Comparison of ENCODE assay signal across 8 mouse cellular contexts in genomic region chr6:115134501-115135331, GRCm38 (mm10). TPM values are rescaled to one million over a fixed set of nuclear protein-coding genes. Genes with fewer than 3 reads are reported as not detected.
DNase-seq lines count a peak whose midpoint lies in the region; ATAC-seq lines count a peak whose summit lies in the region.

TSS of gene Syn2 (plus strand) at chr6:115134902.

- peak; percentile 98 for ATAC-seq in hindbrain, embryonic 12.5 days (ENCODE audit: low FRiP score)
- ATAC-seq in lung, embryonic 16.5 days (ENCODE audit: low read depth) = peak; percentile 98

- H3K4me2 ChIP-seq in hindbrain, embryonic 12.5 days (replicated peaks) = peak within 1 kb of the TSS; percentile 90
- H3K4me2 ChIP-seq in lung, embryonic 16.5 days (ENCODE audit: low read depth, low read length) = peak within 1 kb of the TSS; percentile 97

- peak within 1 kb of the TSS; percentile 77 for H3K4me3 ChIP-seq in hindbrain, embryonic 12.5 days
- peak within 1 kb of the TSS; percentile 66 for H3K4me3 ChIP-seq in lung, embryonic 16.5 days (ENCODE audit: low read length)

- H3K27me3 ChIP-seq in hindbrain, embryonic 12.5 days = peaks cover 14% of the 10 kb centered on the region
- peaks cover 22% of the 10 kb centered on the region for H3K27me3 ChIP-seq in lung, embryonic 16.5 days (ENCODE audit: control insufficient read depth, insufficient read depth, low read depth, low read length)

- peak within 1 kb of the TSS; percentile 72 for H3K27ac ChIP-seq in hindbrain, embryonic 12.5 days
- no peak within 1 kb of the TSS for H3K27ac ChIP-seq in lung, embryonic 16.5 days (ENCODE audit: low read length)

- peak within 1 kb of the TSS; percentile 83 for H3K9ac ChIP-seq in hindbrain, embryonic 12.5 days
- H3K9ac ChIP-seq in lung, embryonic 16.5 days (ENCODE audit: low read length) = peak within 1 kb of the TSS; percentile 62

- H3K4me1 ChIP-seq in hindbrain, embryonic 12.5 days = peaks cover 15% of the 10 kb centered on the region
- peaks cover 6% of the 10 kb centered on the region; the same call in 1 of the 2 replicates for H3K4me1 ChIP-seq in lung, embryonic 16.5 days (replicated peaks; ENCODE audit: control insufficient read depth, insufficient read depth, low read length)

- under 1% methylated on average over 64 of the region's 75 CpGs for WGBS in hindbrain, embryonic 12.5 days
- under 1% methylated on average over 70 of the region's 75 CpGs for whole genome bisulfite sequencing in lung, embryonic 16.5 days

- no peaks in the 10 kb centered on the region for H3K36me3 ChIP-seq in hindbrain, embryonic 12.5 days
- no peaks in the 10 kb centered on the region for H3K36me3 ChIP-seq in lung, embryonic 16.5 days (ENCODE audit: control insufficient read depth, insufficient read depth, low read length)

- DNase-seq in WW6 (ENCODE audit: low read depth, low spot score) = peak; percentile 79
- peak; percentile 97 to 98 for DNase-seq in cerebellum, postnatal 14 days
- DNase-seq in frontal cortex, postnatal 36 days (ENCODE audit: low spot score in 2 of 2) = peak; percentile 92 to 94
- peak; percentile 87 to 93 for DNase-seq in layer of hippocampus, postnatal 14 days (ENCODE audit: low spot score in 2 of 2)
- peak; percentile 40 for DNase-seq in retina, adult 2 months (ENCODE audit: low read depth, low spot score)
- DNase-seq in thymus, postnatal 14 days = peak; percentile 89

- H3K9me3 ChIP-seq in hindbrain, embryonic 12.5 days (replicated peaks) = no peaks in the 10 kb centered on the region
- H3K9me3 ChIP-seq in lung, embryonic 16.5 days (ENCODE audit: control insufficient read depth, low read length) = no peaks in the 10 kb centered on the region

RNA-seq across cellular contexts. Expression of gene Syn2, which starts in this region (rescaled TPM):
- 13.2 and 15.4 TPM in 2 replicates for polyA plus RNA-seq in hindbrain, embryonic 12.5 days (2016; fragmentation: Nextera tagmentation; extraction: Ambion mirVana)
- 100 to 1,000 TPM; 650 to 669 TPM for total RNA-seq in layer of hippocampus, postnatal 14 days (2021)
- 1.2 and 1.7 TPM in 2 replicates for polyA plus RNA-seq in lung, embryonic 16.5 days (2015; fragmentation: Nextera tagmentation; extraction: Ambion mirVana)

Comparison
In these comparisons a context has a peak if more than half of its experiments do, and no peak if none do; other contexts are left out.
1. DNase-seq: peak in every context shown above with its lines; median percentile 98 in cerebellum, postnatal 14 days; 93 in frontal cortex, postnatal 36 days; 90 in layer of hippocampus, postnatal 14 days; 89 in thymus, postnatal 14 days; 79 in WW6; 40 in retina, adult 2 months.